Mouse (Mus musculus) ES-Bruce4 (cell line): ENCODE measurements around the gene Ccdc12.

Experiments used
- CTCF ChIP-seq: IDR thresholded peaks from one replicate; pipeline ENCODE4 v1.8.1; 2011; ENCODE audit warnings: low read depth, low read length
- EP300 ChIP-seq: IDR thresholded peaks from 2 replicates; pipeline ENCODE4 v1.6.1; 2011; ENCODE audit warnings: low read depth, low read length; ENCODE audit not compliant: insufficient read depth
- POLR2A ChIP-seq: IDR thresholded peaks from one replicate; pipeline ENCODE4 v1.8.1; 2011; ENCODE audit warnings: low read length; ENCODE audit not compliant: insufficient read depth

DNA sequence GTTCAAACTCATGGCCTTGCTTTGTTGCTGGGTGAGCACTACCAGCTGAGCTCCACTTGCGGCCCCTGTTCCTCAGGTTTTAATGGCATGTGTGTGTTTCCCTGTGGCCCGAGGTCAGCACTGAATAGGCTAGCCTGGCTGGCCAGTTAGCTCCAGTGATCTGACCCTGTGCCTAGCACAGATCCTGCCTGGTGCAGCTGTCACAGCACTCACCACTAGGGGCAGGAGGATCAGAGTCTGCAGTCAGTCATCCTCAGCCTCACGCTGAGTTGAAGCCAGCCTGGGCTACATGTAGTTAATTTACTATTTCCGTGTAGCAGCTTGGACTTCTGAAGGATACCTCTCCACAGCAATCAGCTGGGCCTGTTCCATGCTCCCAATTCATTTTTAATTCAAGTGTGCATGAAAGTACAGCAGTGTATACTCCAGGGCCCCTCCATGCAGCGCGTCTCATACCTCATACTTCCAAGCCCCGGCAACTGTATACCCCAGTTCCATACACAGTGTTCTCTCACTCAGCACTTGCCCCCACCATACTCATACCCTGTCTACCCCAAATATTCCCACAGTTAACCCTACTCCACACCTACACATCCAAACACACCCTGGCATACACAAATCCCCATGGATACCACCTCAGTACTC lies 16.3 kb downstream of the Ccdc12 start:
- TF ChIP-seq POLR2A (no peak), CTCF (peak; percentile 76), EP300 (no peak)
